Mouse (Mus musculus): Measurements from ENCODE around the gene Pde4dip. TPM values are rescaled to one million over a fixed set of nuclear protein-coding genes. Genes with fewer than 3 reads are reported as not detected.
A peak's percentile ranks its signal among the peaks of the same experiment; 100 is the strongest.

The Pde4dip gene
- polyA plus RNA-seq, 1 experiment from 2014 or later = 18.0 TPM

DNA sequence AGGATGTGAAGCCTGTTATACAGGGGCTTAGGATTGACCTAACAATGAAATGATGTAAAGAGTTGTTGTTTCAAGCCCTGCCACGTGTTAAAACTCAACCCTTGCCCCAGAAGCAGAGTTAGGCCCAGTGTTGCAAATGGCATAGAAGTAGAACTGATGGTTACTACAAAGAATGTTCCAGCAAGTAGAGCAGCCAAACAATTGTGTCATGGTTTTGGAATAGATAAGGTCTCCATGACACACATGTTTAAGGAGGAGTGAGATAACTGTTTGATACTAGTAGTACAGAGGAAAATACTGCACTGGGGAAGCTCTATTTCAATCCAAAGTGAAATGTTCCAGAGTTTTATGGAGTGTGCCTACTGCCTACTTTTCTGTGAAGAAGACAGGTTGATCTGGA is 240.0 kb downstream of the Pde4dip start:
- Histone ChIP-seq H3K9ac (ENCODE audit: low read depth, low read length) (no peak overlapping the region), H3K9me3 (replicated peaks; ENCODE audit: low read length) (no peaks in the 10 kb centered on the region), H3K4me1 (replicated peaks; ENCODE audit: insufficient read depth, low read length) (no peaks in the 10 kb centered on the region), H3K4me2 (ENCODE audit: low read length) (no peak overlapping the region), H3K27ac (no peak overlapping the region), H3K4me3 (replicated peaks; ENCODE audit: low read depth, low read length) (no peak overlapping the region), H3K27me3 (ENCODE audit: insufficient read depth, low read length) (no peaks in the 10 kb centered on the region), H3K36me3 (ENCODE audit: insufficient read depth, low read length) (no peaks in the 10 kb centered on the region)
- ATAC-seq (replicated peaks; ENCODE audit: low FRiP score, low read depth) (no peak), DNase-seq (ENCODE audit: low spot score) (peak; percentile 23)
- no peak for TF ChIP-seq CTCF (IDR thresholded peaks at IDR 0.05; ENCODE audit: low read depth)
- WGBS = 27% methylated on average over 1 of the region's 1 CpGs

- Histone ChIP-seq H3K27ac (no peak overlapping the region), H3K27me3 (ENCODE audit: insufficient read depth, low read length) (no peaks in the 10 kb centered on the region), H3K4me2 (ENCODE audit: low read length) (no peak overlapping the region), H3K36me3 (ENCODE audit: insufficient read depth, low read length) (no peaks in the 10 kb centered on the region), H3K9ac (ENCODE audit: low read depth, low read length) (no peak overlapping the region), H3K4me1 (replicated peaks; ENCODE audit: insufficient read depth, low read length) (no peaks in the 10 kb centered on the region), H3K9me3 (replicated peaks; ENCODE audit: low read length) (no peaks in the 10 kb centered on the region), H3K4me3 (replicated peaks; ENCODE audit: low read depth, low read length) (no peak overlapping the region)
- DNase-seq (ENCODE audit: low spot score) (no peak), ATAC-seq (replicated peaks; ENCODE audit: low FRiP score, low read depth) (no peak)
- WGBS = 81% methylated on average over 9 of the region's 9 CpGs
- no peak for TF ChIP-seq CTCF (IDR thresholded peaks at IDR 0.05; ENCODE audit: low read depth)
Observed at GRCm38 (mm10) chr3:97642001-97642400, 246.5 kb downstream of the Pde4dip start.

- TF ChIP-seq CTCF (IDR thresholded peaks at IDR 0.05; ENCODE audit: low read depth) = no peak
- Histone ChIP-seq H3K27ac (no peak overlapping the region), H3K4me3 (replicated peaks; ENCODE audit: low read depth, low read length) (no peak overlapping the region), H3K36me3 (ENCODE audit: insufficient read depth, low read length) (no peaks in the 10 kb centered on the region), H3K9me3 (replicated peaks; ENCODE audit: low read length) (no peaks in the 10 kb centered on the region), H3K27me3 (ENCODE audit: insufficient read depth, low read length) (no peaks in the 10 kb centered on the region), H3K4me1 (replicated peaks; ENCODE audit: insufficient read depth, low read length) (no peaks in the 10 kb centered on the region), H3K4me2 (ENCODE audit: low read length) (no peak overlapping the region), H3K9ac (ENCODE audit: low read depth, low read length) (no peak overlapping the region)
- no peak for ATAC-seq (replicated peaks; ENCODE audit: low FRiP score, low read depth)
- 93% methylated on average over 4 of the region's 4 CpGs for WGBS
- DNase-seq (ENCODE audit: low spot score) = no peak
Observed at GRCm38 (mm10) chr3:97641396-97641795, 247.1 kb downstream of the Pde4dip start.

Small RNA genes lying within 50 kb of the gene (microRNA-seq; reads per million reads assigned to microRNA genes)
- not detected for gene Mir7225

Other genes starting within 250 kb of the Pde4dip start
- gene Prkab2, start 230.5 kb downstream of the Pde4dip start, polyA plus RNA-seq (2015; fragmentation: Nextera tagmentation; extraction: Ambion mirVana) = 4.1 and 4.7 TPM in 2 replicates
- gene Gm17651, start 214.0 kb downstream of the Pde4dip start, polyA plus RNA-seq (2015; fragmentation: Nextera tagmentation; extraction: Ambion mirVana) = not detected in 2 replicates
- gene Sec22b, start 12.5 kb upstream of the Pde4dip start, polyA plus RNA-seq (2015; fragmentation: Nextera tagmentation; extraction: Ambion mirVana) = 97.7 and 102 TPM in 2 replicates
- 25.2 and 26.0 TPM in 2 replicates for gene Notch2, start 124.8 kb upstream of the Pde4dip start, polyA plus RNA-seq (2015; fragmentation: Nextera tagmentation; extraction: Ambion mirVana)